Mouse (Mus musculus) midbrain, embryonic 14.5 days (tissue): ENCODE measurements around the gene Cyp46a1. TPM values are rescaled to one million over a fixed set of nuclear protein-coding genes. Genes with fewer than 3 reads are reported as not detected.

Experiments used
- ATAC-seq: fragments of 200-750 bp; cut with Nextera tagmentation; 2 replicates; pipeline ENCODE4 v1.8.0; 2017; ENCODE audit warnings: moderate number of reproducible peaks, moderate library complexity; ENCODE audit not compliant: low FRiP score, low TSS enrichment
- DNase-seq: peaks from one replicate; pipeline ENCODE4 v3.0.0-alpha.2; 2015
- H3K27ac ChIP-seq: fragments of 300-500 bp; sonication (generic); replicated peaks from 2 replicates; pipeline ENCODE4 v1.5.1; 2014; ENCODE audit warnings: mild to moderate bottlenecking, low read depth, low read length, moderate library complexity
- H3K27me3 ChIP-seq: fragments of 300-500 bp; sonication (generic); 2 replicates; pipeline ENCODE4 v1.6.1; 2014; ENCODE audit warnings: low read length, control low read depth, mixed read lengths; ENCODE audit not compliant: control insufficient read depth, insufficient read depth
- H3K36me3 ChIP-seq: fragments of 300-500 bp; sonication (generic); 2 replicates; pipeline ENCODE4 v1.6.1; 2014; ENCODE audit warnings: low read length, control low read depth; ENCODE audit not compliant: control insufficient read depth, insufficient read depth
- H3K4me1 ChIP-seq: fragments of 300-500 bp; sonication (generic); 2 replicates; pipeline ENCODE4 v1.6.1; 2014; ENCODE audit warnings: mild to moderate bottlenecking, antibody characterized with exemption, low read length, control low read depth; ENCODE audit not compliant: control insufficient read depth, insufficient read depth
- H3K4me2 ChIP-seq: fragments of 300-500 bp; sonication (generic); 2 replicates; pipeline ENCODE4 v1.6.1; 2014; ENCODE audit warnings: mild to moderate bottlenecking, low read length, moderate library complexity
- H3K4me3 ChIP-seq: fragments of 300-500 bp; sonication (generic); replicated peaks from 2 replicates; pipeline ENCODE4 v1.5.1; 2014; ENCODE audit warnings: low read depth, low read length
- H3K9ac ChIP-seq: fragments of 300-500 bp; sonication (generic); replicated peaks from 2 replicates; pipeline ENCODE4 v1.6.1; 2014; ENCODE audit warnings: mild to moderate bottlenecking, low read length, moderate library complexity
- H3K9me3 ChIP-seq: fragments of 300-500 bp; sonication (generic); 2 replicates; pipeline ENCODE4 v1.6.1; 2016; ENCODE audit warnings: low read length, control low read depth, mixed read lengths; ENCODE audit not compliant: control insufficient read depth
- WGBS: fragments of 180-500 bp; shearing (Covaris S2); extraction: QIAGEN DNeasy Blood & Tissue Kit; methylation state at CpG from one replicate; pipeline ENCODE4 v1.1.7; 2014; 5-methylcytosine and 5-hydroxymethylcytosine counted together
- polyA plus RNA-seq: library from polyadenylated mRNA; unstranded; fragments of >200 nt; fragmentation: Nextera tagmentation; extraction: Ambion mirVana; gene quantifications from 2 replicates; pipeline ENCODE4 v1.2.1, GENCODE M21; 2014

Gene Cyp46a1
- polyA plus RNA-seq, 1 experiment from 2014 or later = 12.4 TPM

DNA sequence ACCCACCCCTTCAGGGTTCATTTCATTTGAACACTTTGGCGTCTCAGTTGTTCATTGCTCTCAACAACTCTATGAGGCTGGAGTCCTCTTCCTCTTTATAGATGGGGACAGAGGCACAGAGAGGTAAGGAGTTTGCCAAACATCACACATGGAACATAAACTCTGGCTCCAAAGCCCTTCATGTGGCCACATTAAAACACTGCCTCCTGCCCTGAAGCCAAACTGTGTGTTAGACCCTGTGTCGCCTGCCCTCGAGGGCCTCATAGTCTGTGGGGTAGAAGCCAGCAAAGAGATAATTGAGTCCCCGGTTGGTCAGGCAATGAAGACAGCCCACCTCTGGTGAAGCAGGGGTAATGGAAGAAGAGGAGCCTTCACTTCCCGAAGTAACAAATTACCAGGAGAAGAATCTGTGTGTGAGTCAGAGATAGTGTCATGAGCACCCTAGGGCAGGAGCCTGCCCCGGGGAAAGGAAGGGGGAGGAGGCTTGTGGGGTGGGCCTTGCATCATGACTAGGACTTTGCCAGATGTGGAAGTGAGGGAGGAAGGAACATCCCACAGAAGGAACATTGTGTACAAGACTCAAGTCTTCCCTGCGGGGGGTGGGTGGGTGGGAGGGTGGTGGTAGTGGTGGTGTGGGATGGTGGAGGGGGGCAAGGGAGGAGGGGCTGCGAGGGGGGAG is 24.9 kb upstream of the Cyp46a1 start:
- H3K27me3 ChIP-seq = no peaks in the 10 kb centered on the region
- no peak overlapping the region for H3K4me2 ChIP-seq
- H3K36me3 ChIP-seq = no peaks in the 10 kb centered on the region
- no peaks in the 10 kb centered on the region for H3K9me3 ChIP-seq
- no peak overlapping the region for H3K4me3 ChIP-seq
- no peak overlapping the region for H3K9ac ChIP-seq
- 0 out of 2 replicates have a peak, but pooled peaks cover 3% of the 10 kb centered on the region for H3K4me1 ChIP-seq
- ATAC-seq (no peak), DNase-seq (no peak)
- WGBS = 79% methylated on average over 8 of the region's 8 CpGs
- no peak overlapping the region for H3K27ac ChIP-seq

DNA sequence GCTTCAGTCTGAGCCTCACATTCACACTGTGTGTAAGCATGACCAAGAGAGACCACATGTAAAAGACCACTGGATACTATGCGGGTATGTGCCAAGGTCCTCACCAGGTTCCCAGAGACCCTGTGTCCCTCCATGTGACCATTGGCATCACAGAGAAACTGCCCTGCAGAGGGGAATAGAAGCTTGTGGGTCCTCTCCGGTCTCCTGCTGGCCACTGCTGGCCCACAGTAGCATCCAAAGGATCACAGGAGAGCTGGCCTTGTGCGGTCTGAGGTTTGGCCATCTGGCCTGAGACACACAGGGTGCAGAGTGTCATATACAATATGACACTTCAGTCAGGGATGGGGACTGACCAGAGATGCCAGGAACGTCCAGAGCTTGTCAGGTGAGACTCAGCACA is 24.1 kb upstream of the Cyp46a1 start:
- no peaks in the 10 kb centered on the region for H3K9me3 ChIP-seq
- H3K4me3 ChIP-seq = no peak overlapping the region
- H3K4me2 ChIP-seq = no peak overlapping the region
- H3K27me3 ChIP-seq = no peaks in the 10 kb centered on the region
- DNase-seq (no peak), ATAC-seq (no peak)
- H3K27ac ChIP-seq = no peak overlapping the region
- no peaks in the 10 kb centered on the region for H3K36me3 ChIP-seq
- no peak overlapping the region for H3K9ac ChIP-seq
- WGBS = 85% methylated on average over 4 of the region's 4 CpGs
- 0 out of 2 replicates have a peak, but pooled peaks cover 3% of the 10 kb centered on the region for H3K4me1 ChIP-seq

DNA sequence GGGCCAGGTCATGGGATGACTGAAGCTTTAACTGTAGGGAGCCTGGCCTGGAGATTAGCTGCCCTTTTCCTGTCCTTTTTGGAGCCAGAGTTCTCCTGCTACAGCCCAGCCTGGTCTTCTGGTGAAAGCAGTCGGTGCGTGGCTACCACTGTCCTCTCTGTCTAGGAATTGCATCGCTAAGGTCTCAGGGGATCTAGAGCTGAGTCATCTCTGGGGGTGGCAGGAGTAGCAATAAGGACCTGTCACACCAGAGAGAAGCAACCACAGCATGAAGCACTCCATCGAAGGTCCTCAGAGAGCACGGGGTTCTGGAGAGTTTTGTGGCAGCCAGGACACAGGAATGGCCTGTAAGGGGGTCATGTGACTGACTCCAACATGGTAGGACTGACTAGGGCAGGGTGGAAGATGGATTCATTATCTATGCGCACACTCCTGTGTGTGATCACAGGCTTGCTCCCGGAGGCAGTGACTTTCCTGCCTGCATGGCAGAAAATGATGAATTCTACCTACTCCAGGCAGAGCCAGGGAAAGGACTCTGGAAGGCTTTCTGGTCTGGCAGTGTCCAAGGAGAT is 23.6 kb upstream of the Cyp46a1 start:
- H3K9me3 ChIP-seq = no peaks in the 10 kb centered on the region
- no peak overlapping the region for H3K4me2 ChIP-seq
- H3K27me3 ChIP-seq = no peaks in the 10 kb centered on the region
- no peak for DNase-seq
- H3K4me1 ChIP-seq = 0 out of 2 replicates have a peak, but pooled peaks cover 3% of the 10 kb centered on the region
- H3K36me3 ChIP-seq = no peaks in the 10 kb centered on the region
- 74% methylated on average over 7 of the region's 7 CpGs for WGBS
- no peak overlapping the region for H3K27ac ChIP-seq
- H3K9ac ChIP-seq = no peak overlapping the region
- H3K4me3 ChIP-seq = no peak overlapping the region
- no peak for ATAC-seq

DNA sequence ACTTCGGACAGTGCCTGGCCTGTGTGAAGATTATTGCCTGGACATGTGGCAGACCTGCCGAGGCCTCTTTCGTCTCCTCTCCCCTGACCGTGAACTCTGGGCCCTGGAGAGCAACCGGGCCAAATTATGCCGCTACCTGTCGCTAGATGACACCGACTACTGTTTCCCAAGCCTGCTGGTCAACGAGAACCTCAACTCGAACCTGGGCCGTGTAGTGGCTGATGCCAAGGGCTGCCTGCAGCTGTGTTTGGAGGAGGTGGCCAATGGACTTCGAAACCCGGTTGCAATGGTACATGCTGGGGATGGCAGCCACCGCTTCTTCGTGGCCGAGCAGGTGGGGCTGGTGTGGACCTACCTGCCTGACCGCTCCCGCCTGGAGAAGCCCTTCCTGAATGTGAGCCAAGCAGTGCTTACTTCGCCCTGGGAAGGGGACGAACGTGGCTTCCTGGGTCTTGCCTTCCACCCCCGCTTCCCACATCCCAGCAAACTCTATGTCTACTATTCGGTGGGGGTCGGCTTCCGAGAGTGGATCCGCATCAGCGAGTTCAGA is 22.4 kb upstream of the Cyp46a1 start:
- no peak overlapping the region for H3K9ac ChIP-seq
- H3K9me3 ChIP-seq = no peaks in the 10 kb centered on the region
- H3K27ac ChIP-seq = no peak overlapping the region
- no peak for ATAC-seq
- DNase-seq = no peak
- no peak overlapping the region for H3K4me3 ChIP-seq
- no peaks in the 10 kb centered on the region for H3K27me3 ChIP-seq
- no peak overlapping the region for H3K4me2 ChIP-seq
- H3K4me1 ChIP-seq = 0 out of 2 replicates have a peak, but pooled peaks cover 3% of the 10 kb centered on the region
- H3K36me3 ChIP-seq = no peaks in the 10 kb centered on the region
- 85% methylated on average over 27 of the region's 27 CpGs for WGBS

DNA sequence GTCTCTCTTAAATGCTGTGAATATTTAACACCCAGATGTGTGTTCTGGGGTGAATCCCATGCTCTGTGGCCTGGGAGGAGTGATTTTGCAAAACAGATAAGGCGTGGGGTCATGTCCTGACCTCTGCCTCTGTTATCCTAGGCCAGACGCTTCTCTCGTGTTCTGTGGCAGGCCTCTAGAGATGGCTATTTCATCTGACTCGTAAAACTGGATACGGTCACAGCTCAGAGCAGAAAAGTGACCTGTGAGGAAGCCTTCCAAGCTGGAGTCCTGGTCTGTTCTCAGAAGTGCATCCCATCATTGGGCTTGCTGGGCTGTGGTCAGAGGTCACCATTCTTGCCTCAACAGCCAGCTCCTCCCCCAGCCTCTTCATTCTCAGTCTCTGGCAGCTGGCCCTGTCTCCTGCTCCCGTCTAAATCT is 21.7 kb upstream of the Cyp46a1 start:
- H3K27me3 ChIP-seq = no peaks in the 10 kb centered on the region
- no peak overlapping the region for H3K4me3 ChIP-seq
- peaks cover 9% of the 10 kb centered on the region; the same call in 1 of the 2 replicates for H3K4me1 ChIP-seq
- no peaks in the 10 kb centered on the region for H3K9me3 ChIP-seq
- WGBS = 29% methylated on average over 6 of the region's 6 CpGs
- ATAC-seq (no peak), DNase-seq (no peak)
- no peaks in the 10 kb centered on the region for H3K36me3 ChIP-seq
- H3K27ac ChIP-seq = no peak overlapping the region
- H3K4me2 ChIP-seq = no peak overlapping the region
- H3K9ac ChIP-seq = no peak overlapping the region

DNA sequence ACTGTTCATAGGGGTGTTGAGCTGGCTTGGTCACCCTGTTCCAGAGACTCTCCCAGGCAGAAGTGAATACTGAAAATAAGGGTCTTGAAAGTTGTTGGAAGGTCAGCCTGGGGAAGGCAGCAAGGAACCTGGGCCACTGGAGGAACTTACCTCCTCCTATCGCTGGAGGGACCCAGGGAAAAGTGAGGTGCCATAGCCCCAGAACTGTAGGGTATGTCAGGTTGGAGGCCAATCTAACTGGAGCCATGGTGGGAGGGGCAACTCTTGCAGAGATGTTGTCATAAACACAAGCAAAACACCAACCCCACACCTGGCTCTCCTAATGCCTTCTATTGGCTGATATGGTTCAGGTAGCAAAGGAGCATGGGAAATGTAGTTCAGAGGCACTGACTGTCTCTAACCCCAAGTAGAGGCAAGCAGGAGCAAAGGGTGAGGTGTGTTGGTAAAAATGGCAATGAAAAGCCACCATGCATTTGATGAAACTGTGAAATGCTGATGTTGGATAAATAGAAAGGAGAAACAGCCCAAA is 20.9 kb upstream of the Cyp46a1 start:
- no peak overlapping the region for H3K4me2 ChIP-seq
- H3K9ac ChIP-seq = no peak overlapping the region
- no peak for ATAC-seq
- no peaks in the 10 kb centered on the region for H3K9me3 ChIP-seq
- H3K4me1 ChIP-seq = peaks cover 12% of the 10 kb centered on the region
- H3K27ac ChIP-seq = no peak overlapping the region
- 82% methylated on average over 1 of the region's 1 CpGs for WGBS
- H3K27me3 ChIP-seq = no peaks in the 10 kb centered on the region
- no peak overlapping the region for H3K4me3 ChIP-seq
- no peaks in the 10 kb centered on the region for H3K36me3 ChIP-seq
- DNase-seq = no peak

DNA sequence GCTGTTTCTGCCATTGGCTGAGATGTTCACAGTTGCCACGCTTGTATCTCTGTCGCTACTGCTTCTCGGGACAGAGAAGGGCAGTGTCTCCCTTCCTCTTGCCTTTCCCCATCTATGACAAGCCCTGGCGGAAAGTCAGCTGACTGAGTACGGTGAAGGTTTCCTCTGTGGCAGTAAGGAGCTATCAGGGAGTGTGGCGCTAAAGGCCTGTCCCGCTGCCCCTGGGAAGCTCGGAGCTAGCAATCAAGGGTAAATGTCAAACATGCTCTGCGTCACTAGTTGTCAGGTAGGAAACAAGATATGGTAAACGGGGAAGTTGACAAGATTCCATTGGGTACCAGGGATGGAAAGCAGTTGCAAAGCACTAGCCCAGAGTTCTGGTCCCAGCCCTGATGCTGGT is 18.4 kb upstream of the Cyp46a1 start:
- Histone ChIP-seq H3K36me3 (no peaks in the 10 kb centered on the region), H3K4me1 (peaks cover 25% of the 10 kb centered on the region), H3K9me3 (no peaks in the 10 kb centered on the region), H3K4me2 (no peak overlapping the region), H3K4me3 (no peak overlapping the region), H3K9ac (no peak overlapping the region), H3K27me3 (no peaks in the 10 kb centered on the region), H3K27ac (no peak overlapping the region)
- ATAC-seq (no peak), DNase-seq (no peak)
- WGBS = 50% methylated on average over 10 of the region's 10 CpGs

DNA sequence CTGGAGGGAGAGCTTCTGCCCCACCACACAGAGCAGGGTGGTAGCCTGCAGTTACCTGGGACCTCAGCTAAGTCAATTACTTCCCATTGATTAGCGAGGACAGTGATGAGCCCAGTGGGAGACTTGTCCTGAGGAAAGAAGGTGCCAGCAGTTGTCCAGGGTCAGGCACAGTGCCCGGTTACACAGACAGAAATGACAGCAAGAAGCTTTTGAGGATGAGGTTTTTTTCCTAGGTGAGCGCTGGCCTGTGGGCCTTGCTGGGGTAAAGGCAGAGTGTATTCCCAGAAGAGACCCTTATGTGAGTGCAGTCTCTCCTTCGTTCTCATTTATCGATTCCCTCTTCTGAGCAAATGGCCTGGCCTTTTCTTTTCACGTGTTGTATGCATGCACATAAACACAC is 17.5 kb upstream of the Cyp46a1 start:
- Histone ChIP-seq H3K4me2 (no peak overlapping the region), H3K4me1 (peaks cover 30% of the 10 kb centered on the region), H3K27me3 (no peaks in the 10 kb centered on the region), H3K9ac (no peak overlapping the region), H3K4me3 (no peak overlapping the region), H3K27ac (no peak overlapping the region), H3K9me3 (no peaks in the 10 kb centered on the region), H3K36me3 (no peaks in the 10 kb centered on the region)
- DNase-seq (no peak), ATAC-seq (no peak)
- WGBS = 29% methylated on average over 6 of the region's 6 CpGs
